Mouse (Mus musculus) neural tube, embryonic 13.5 days (tissue): ENCODE results near the gene Zfp322a. TPM values are rescaled to one million over a fixed set of nuclear protein-coding genes. Genes with fewer than 3 reads are reported as not detected.
"Not testable (repeated sequence)": the region's sequence is repeated elsewhere in the genome, so short reads cannot be mapped to it uniquely, and the experiment has no call there.

Source experiments
- ATAC-seq: fragments of 200-750 bp; cut with Nextera tagmentation; 2 replicates; pipeline ENCODE4 v1.8.0; 2017; ENCODE audit warnings: low read depth, mild to moderate bottlenecking, moderate TSS enrichment, moderate library complexity
- H3K27ac ChIP-seq: fragments of 300-500 bp; sonication (generic); replicated peaks from 2 replicates; pipeline ENCODE4 v1.5.1; 2015; ENCODE audit warnings: moderate library complexity, mild to moderate bottlenecking, inconsistent platforms
- H3K27me3 ChIP-seq: fragments of 300-500 bp; sonication (generic); 2 replicates; pipeline ENCODE4 v1.6.1; 2015; ENCODE audit warnings: mild to moderate bottlenecking, inconsistent platforms
- H3K36me3 ChIP-seq: fragments of 300-500 bp; sonication (generic); 2 replicates; pipeline ENCODE4 v1.6.1; 2015; ENCODE audit warnings: mild to moderate bottlenecking, inconsistent platforms
- H3K4me1 ChIP-seq: fragments of 300-500 bp; sonication (generic); replicated peaks from 2 replicates; pipeline ENCODE4 v1.6.1; 2015; ENCODE audit warnings: inconsistent platforms
- H3K4me2 ChIP-seq: fragments of 300-500 bp; sonication (generic); 2 replicates; pipeline ENCODE4 v1.6.1; 2015; ENCODE audit warnings: inconsistent platforms, mild to moderate bottlenecking, moderate library complexity
- H3K4me3 ChIP-seq: fragments of 300-500 bp; sonication (generic); 2 replicates; pipeline ENCODE4 v1.5.1; 2015; ENCODE audit warnings: mild to moderate bottlenecking, inconsistent platforms
- H3K9ac ChIP-seq: fragments of 300-500 bp; sonication (generic); 2 replicates; pipeline ENCODE4 v1.6.1; 2015; ENCODE audit warnings: moderate library complexity, mild to moderate bottlenecking, inconsistent platforms
- H3K9me3 ChIP-seq: fragments of 300-500 bp; sonication (generic); 2 replicates; pipeline ENCODE4 v1.6.1; 2016; ENCODE audit warnings: inconsistent platforms
- WGBS: fragments of 180-500 bp; shearing (Covaris S2); methylation state at CpG from one replicate; pipeline ENCODE4 v1.1.7; 2015; 5-methylcytosine and 5-hydroxymethylcytosine counted together
- polyA plus RNA-seq: library from polyadenylated mRNA; unstranded; fragments of >200 nt; fragmentation: Nextera tagmentation; extraction: Ambion mirVana; gene quantifications from 2 replicates; pipeline ENCODE4 v1.2.1, GENCODE M21; 2015

The Zfp322a gene
- polyA plus RNA-seq, 1 experiment from 2014 or later: 51.6 TPM

DNA sequence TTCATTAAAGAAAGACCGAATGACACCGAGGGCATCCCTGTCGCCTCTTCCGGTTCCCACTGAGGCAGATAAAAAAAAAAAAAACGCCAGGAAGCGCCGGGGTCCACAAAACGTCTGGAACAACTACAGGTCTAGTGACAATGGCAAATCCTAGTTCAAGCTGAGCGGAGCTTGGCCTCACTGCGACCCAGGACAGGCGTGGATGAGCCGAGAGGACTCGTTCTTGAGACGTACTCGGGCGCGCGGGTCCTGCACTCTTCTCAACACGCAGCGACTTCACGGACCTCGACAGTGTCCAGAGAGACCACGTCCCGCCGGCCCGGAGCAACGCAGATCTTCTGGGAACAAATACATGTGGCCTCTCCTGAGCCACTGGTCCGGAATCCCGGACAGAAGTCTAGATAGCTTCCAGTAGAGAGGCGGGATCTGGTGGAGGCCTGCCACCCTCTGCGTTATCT lies 27.3 kb upstream of the Zfp322a start:
- H3K4me2 ChIP-seq: peak overlapping the region; percentile 64
- ATAC-seq: no peak

DNA sequence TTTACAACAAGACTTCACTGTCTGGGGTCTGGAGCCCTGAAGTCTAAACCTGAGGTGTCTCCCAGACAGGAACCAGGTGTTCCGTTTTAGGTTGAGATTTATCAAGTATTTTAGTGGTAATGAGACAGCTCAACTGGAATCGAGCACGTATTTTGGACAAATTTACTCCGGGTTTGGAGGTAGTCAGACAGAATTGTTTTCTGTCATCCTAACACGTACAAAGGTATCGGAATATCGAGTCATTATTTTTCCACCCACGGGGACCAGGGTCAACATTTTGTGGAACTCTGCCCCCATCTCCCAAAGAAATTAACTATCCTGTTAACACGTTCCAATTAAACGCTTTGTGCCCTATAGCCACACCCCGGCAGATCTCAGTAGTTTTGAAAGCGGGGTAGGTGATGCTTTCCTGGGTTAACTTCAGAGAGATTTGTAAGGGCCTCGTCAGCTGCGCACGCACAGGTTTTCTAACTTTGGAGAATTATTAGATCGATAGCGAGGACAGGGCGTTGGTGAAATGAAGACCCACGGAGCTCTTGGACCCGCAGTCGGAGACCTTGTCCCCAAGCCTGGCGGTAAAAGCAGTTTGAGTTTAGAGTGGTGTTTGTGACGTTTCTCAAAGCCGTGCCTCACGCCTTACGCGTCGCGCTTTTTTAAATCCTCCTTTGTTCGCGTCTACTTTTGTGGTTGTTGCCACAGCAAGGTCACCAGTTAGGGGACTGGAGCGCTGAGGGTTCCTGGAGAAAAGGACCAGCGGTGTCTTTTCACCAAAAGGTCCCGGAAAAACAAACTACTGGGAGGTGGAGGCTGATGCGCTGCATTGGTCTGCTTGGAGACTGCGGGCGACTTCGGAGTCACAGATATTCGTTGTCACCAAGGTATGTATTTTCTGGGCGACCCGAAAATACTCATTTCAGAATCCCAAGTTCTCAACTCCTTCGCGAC lies 26.6 kb upstream of the Zfp322a start:
- no peak for ATAC-seq
- no peak overlapping the region for H3K27ac ChIP-seq

More for the DNA sequence above, 27.3 kb upstream of the Zfp322a start:
- H3K36me3 ChIP-seq: no peaks in the 10 kb centered on the region
- WGBS: 1% methylated on average over 31 of the region's 31 CpGs
- peak overlapping the region; percentile 38 for H3K9ac ChIP-seq
- peak overlapping the region; percentile 42 for H3K4me3 ChIP-seq
- peaks cover 13% of the 10 kb centered on the region for H3K4me1 ChIP-seq
- H3K27ac ChIP-seq: no peak overlapping the region
- no peaks in the 10 kb centered on the region for H3K9me3 ChIP-seq
- H3K27me3 ChIP-seq: peaks cover 75% of the 10 kb centered on the region

DNA sequence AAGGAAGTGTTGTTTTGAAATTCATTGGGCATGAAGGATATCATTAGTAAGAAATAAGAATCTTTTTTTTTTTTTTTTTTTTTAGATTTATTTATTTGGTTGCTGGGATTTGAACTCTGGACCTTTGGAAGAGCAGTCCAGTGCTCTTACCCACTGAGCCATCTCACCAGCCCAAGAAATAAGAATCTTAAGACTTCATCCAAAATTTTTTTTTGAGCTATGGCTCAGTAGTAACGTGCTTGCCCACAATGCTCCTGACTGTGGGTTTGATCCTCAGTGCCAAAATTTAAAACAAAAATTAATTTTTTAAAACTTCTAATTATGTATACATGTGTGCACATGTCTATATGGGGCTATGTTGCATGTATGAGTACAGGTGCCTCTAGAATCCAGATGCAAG lies 18.5 kb upstream of the Zfp322a start:
- Histone ChIP-seq H3K4me1 (no peaks in the 10 kb centered on the region), H3K36me3 (no peaks in the 10 kb centered on the region), H3K9ac (no peak overlapping the region), H3K27me3 (peaks cover 8% of the 10 kb centered on the region; the same call in 1 of the 2 replicates), H3K4me2 (no peak overlapping the region), H3K9me3 (no peaks in the 10 kb centered on the region), H3K27ac (no peak overlapping the region), H3K4me3 (no peak overlapping the region)
- 88% methylated on average over 1 of the region's 1 CpGs for WGBS
- no peak for ATAC-seq

More for the DNA sequence above, 26.6 kb upstream of the Zfp322a start:
- Histone ChIP-seq H3K36me3 (no peaks in the 10 kb centered on the region), H3K4me2 (peak overlapping the region; percentile 64), H3K4me1 (peaks cover 13% of the 10 kb centered on the region), H3K9ac (peak overlapping the region; percentile 42; the same call in 1 of the 2 replicates), H3K27me3 (peaks cover 73% of the 10 kb centered on the region), H3K9me3 (no peaks in the 10 kb centered on the region), H3K4me3 (peak overlapping the region; percentile 42)
- 3% methylated on average over 43 of the region's 43 CpGs for WGBS

DNA sequence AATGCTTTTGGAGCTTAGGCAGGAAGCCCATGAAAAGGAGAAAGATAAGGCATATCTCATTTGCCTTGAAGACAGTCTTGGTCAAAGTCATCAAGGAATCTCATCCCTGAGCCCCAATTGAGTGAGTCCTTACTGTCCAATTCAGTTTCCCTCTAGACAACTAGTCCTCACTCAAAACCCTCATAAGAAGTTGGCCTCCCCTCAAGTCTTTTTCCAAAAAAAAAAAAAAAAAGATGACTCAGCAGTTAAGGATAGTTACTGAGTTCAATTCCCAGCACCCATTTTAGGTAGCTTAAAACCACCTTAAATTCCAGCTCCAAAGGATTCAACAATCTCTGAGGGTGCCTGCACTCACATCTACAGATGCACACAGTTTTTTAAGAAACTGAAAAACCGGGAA lies 14.1 kb upstream of the Zfp322a start:
- Histone ChIP-seq H3K36me3 (no peaks in the 10 kb centered on the region), H3K4me3 (no peak overlapping the region), H3K9me3 (no peaks in the 10 kb centered on the region), H3K27me3 (no peaks in the 10 kb centered on the region), H3K4me1 (no peaks in the 10 kb centered on the region), H3K27ac (no peak overlapping the region), H3K4me2 (no peak overlapping the region), H3K9ac (no peak overlapping the region)
- no peak for ATAC-seq
- WGBS: 56% methylated on average over 1 of the region's 1 CpGs

DNA sequence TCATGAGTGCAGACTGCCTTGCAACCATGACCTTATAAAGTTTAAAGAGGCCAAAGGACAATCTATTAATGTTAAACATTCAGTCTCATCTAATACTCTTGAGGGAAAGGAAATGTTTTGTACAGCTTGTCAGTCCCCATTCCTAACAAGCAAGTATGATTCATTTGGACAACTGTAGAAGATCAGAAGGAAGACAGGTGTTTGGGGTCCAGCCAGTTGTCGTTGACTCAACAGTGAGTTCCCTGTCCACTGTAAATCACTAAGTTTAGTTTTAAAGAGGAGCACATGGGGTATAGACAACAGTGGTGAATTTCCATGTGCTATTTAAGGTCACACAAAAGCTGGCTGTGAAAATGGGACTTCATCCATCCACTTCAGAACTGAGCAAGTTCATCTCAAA lies 3.4 kb upstream of the Zfp322a start:
- 72% methylated on average over 1 of the region's 1 CpGs for WGBS
- H3K4me2 ChIP-seq: no peak overlapping the region

DNA sequence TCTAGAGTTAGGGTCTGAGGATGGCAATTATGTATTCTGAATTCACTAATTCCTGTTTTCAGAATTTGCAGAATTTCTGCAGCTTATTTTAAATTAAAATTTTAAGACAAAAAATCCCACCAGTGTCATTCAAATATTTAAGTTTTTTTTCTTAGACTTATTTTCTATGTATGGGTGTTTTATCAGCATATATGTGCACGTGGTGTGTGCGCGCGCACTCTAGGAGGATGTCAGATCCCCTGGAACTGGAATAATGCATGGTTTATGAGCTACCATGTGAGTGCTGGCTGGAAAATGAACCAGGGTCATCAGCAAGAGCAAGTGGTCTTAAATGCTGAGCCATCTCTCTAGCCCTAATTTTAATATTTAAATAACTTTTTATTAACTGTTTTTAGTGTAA lies 1.1 kb upstream of the Zfp322a start:
- Histone ChIP-seq H3K4me3 (peak overlapping the region; percentile 82; the same call in 1 of the 2 replicates), H3K27ac (0 out of 2 replicates have a peak overlapping the region, but pooled peaks have one; percentile 95), H3K27me3 (no peaks in the 10 kb centered on the region), H3K36me3 (peaks cover under 1% of the 10 kb centered on the region; the same call in 1 of the 2 replicates), H3K9me3 (no peaks in the 10 kb centered on the region), H3K4me2 (peak overlapping the region; percentile 83), H3K9ac (peak overlapping the region; percentile 88; the same call in 1 of the 2 replicates), H3K4me1 (peaks cover 34% of the 10 kb centered on the region)
- WGBS: 91% methylated on average over 4 of the region's 4 CpGs
- ATAC-seq: no peak

More for the DNA sequence above, 3.4 kb upstream of the Zfp322a start:
- no peaks in the 10 kb centered on the region for H3K9me3 ChIP-seq
- H3K4me3 ChIP-seq: no peak overlapping the region
- peaks cover 18% of the 10 kb centered on the region for H3K4me1 ChIP-seq
- H3K27me3 ChIP-seq: no peaks in the 10 kb centered on the region
- no peak overlapping the region for H3K27ac ChIP-seq
- H3K9ac ChIP-seq: no peak overlapping the region
- ATAC-seq: no peak
- H3K36me3 ChIP-seq: no peaks in the 10 kb centered on the region

DNA sequence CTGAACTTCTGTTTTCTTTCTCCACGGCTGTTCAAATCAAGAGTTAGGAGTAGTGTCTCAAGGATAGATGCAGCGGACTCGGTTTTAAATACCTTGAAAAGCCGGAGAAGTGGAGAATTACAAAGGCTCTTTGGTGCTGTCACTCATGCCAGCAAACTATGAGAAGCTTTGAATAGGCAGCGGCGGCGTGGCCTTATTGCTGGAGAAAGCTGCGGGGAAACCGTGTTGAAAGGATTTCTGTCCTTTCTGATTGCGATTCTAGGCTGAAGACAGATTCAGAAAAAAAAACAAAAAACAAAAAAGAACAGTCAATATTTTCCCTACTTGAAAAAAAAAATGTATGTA lies 385 bp upstream of the Zfp322a start:
- 0% methylated on average over 10 of the region's 10 CpGs for WGBS
- Histone ChIP-seq H3K36me3 (peaks cover 6% of the 10 kb centered on the region; the same call in 1 of the 2 replicates), H3K4me2 (peak overlapping the region; percentile 83), H3K4me1 (peaks cover 34% of the 10 kb centered on the region), H3K27ac (peak overlapping the region; percentile 95), H3K27me3 (no peaks in the 10 kb centered on the region), H3K9me3 (no peaks in the 10 kb centered on the region), H3K4me3 (peak overlapping the region; percentile 82), H3K9ac (peak overlapping the region; percentile 88)
- ATAC-seq: peak; percentile 51

DNA sequence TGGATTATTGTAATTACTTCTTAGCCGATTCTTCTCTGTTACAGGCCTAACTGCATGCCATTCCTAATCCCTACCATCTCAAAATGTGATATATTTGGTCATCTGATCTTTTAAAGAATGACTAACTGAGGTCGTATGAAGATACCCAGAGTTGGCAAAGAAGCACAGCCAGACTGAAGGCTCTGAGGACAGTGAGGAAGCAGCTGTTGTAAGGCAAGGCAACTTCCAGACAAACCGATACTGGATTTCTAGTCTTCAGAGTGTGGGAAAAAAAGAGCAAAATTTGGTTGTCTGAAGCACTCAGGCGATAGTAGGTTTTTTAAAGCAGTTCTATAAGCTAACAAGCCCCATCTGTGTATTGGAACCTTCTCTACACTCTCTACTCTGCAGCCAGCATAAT lies 7.5 kb downstream of the Zfp322a start:
- 88% methylated on average over 4 of the region's 4 CpGs for WGBS
- ATAC-seq: no peak
- H3K27ac ChIP-seq: no peak overlapping the region
- no peak overlapping the region for H3K9ac ChIP-seq
- peaks cover 71% of the 10 kb centered on the region for H3K36me3 ChIP-seq
- H3K4me2 ChIP-seq: no peak overlapping the region
- H3K4me3 ChIP-seq: no peak overlapping the region
- H3K27me3 ChIP-seq: no peaks in the 10 kb centered on the region
- no peaks in the 10 kb centered on the region for H3K9me3 ChIP-seq
- H3K4me1 ChIP-seq: peaks cover 7% of the 10 kb centered on the region

DNA sequence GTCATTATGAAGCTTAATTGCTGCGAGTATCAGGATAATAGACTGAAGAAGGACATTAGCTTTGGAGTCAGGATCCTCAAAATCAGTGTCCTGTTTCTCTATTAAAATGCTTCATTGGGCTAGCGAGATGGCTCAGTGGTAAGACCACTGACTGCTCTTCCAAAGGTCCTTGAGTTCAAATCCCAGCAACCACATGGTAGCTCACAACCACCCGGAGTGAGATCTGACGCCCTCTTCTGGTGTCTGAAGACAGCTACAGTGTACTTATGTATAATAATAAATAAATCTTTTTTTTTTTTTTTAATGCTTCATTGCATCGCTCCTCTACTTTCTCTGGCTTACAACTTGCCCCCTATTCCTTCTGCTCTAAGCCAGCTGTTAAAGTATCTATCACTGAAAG lies 14.5 kb downstream of the Zfp322a start:
- H3K4me1 ChIP-seq, H3K27ac ChIP-seq, H3K4me3 ChIP-seq, H3K27me3 ChIP-seq, H3K4me2 ChIP-seq, H3K9ac ChIP-seq, H3K9me3 ChIP-seq, ATAC-seq: not testable (repeated sequence)
- 87% methylated on average over 5 of the region's 5 CpGs for WGBS
- H3K36me3 ChIP-seq: peaks cover 68% of the 10 kb centered on the region

DNA sequence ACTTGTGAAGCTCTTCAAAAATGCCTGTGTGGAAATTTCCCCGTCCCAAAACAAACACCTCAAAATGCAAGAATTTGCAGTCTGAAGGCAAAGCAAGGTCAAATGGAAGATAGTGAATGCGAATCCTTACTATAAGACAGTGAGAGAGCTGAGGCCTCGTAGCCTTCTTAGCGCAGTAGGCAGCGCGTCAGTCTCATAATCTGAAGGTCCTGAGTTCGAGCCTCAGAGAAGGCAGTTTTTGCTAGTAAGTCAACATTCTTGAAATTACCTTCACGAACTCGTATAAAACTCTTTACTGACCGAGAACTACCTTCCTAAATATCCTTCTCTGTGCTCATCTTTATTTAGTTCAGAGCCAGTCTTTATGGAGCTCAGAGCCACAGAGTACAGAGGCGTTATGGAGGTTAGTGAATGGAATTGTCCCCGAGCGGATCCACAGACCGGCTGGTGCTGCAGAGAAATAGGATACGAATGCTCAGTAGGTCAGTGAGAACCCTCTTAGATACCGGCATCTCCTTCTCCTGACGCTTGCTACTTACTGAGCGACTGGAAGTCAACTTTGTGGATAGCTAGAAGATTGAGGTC lies 51.6 kb downstream of the Zfp322a start:
- peaks cover 15% of the 10 kb centered on the region for H3K4me1 ChIP-seq
- no peaks in the 10 kb centered on the region for H3K36me3 ChIP-seq
- H3K27ac ChIP-seq: no peak overlapping the region
- no peak for ATAC-seq
- no peak overlapping the region for H3K9ac ChIP-seq
- H3K4me3 ChIP-seq: no peak overlapping the region
- no peaks in the 10 kb centered on the region for H3K9me3 ChIP-seq
- H3K27me3 ChIP-seq: peaks cover 49% of the 10 kb centered on the region
- 4% methylated on average over 18 of the region's 18 CpGs for WGBS
- H3K4me2 ChIP-seq: no peak overlapping the region

DNA sequence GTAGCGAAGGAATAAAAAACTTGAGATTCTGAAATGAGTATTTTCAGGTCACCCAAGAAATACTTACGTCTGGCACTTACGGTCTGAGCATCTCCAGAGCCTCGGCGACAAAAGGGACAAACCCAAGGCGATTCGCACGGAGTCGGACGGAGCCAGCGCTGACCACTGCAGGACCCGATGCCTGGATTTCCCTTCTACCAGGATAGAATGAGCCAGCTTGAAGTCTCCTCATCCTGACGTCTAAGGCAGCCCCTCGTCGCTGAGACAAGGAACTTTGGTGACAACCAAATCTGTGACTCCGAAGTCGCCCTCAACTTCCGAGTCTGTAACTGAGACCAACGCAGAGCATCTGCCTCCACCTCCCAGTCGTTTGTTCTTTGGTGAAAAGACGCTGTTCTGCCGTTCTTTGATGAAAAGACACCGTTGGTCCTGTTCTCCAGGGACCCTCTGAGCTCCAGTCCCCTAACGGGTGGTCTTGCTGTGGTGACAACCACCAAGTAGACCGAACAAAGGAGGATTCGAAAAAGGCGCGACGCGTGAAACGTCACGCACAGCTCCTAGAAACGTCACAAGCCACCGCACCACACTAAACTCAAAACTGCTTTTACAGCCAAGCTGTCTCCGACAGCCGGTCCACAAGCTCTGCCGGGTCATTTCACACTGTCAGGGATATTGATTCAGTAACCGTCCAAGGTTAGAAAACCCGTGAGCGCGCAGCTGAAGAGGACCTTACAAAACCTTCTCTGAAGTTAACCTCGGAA lies 55.9 kb downstream of the Zfp322a start:
- Histone ChIP-seq H3K27ac (no peak overlapping the region), H3K9ac (peak overlapping the region; percentile 58), H3K27me3 (peaks cover 92% of the 10 kb centered on the region), H3K4me1 (peaks cover 26% of the 10 kb centered on the region), H3K36me3 (no peaks in the 10 kb centered on the region), H3K4me2 (peak overlapping the region; percentile 78), H3K4me3 (peak overlapping the region; percentile 43), H3K9me3 (no peaks in the 10 kb centered on the region)
- WGBS: 1% methylated on average over 42 of the region's 42 CpGs
- peak; percentile 61 for ATAC-seq

DNA sequence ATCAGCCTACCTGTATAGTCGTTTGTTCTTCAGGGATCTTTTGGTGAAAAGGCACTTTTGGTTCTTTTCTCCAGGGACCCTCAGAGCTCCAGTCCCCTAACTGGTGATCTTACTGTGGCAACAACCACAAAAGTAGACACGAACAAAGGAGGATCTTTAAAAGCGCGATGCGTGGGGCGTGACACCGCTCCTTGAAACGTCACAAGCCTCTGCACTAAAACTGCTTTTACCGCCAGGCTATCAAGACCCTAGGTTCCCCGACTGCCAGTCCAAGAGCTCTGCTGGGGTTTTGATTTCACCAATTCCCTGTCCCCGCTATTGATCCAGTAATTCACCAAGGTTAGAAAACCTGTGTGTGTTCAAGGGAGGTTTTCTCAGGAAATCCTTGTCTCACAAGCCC lies 59.0 kb downstream of the Zfp322a start:
- Histone ChIP-seq H3K27ac (no peak overlapping the region), H3K4me3 (peak overlapping the region; percentile 33), H3K4me2 (peak overlapping the region; percentile 55), H3K9me3 (no peaks in the 10 kb centered on the region), H3K36me3 (no peaks in the 10 kb centered on the region), H3K27me3 (peaks cover 90% of the 10 kb centered on the region), H3K4me1 (peaks cover 35% of the 10 kb centered on the region), H3K9ac (no peak overlapping the region)
- 1% methylated on average over 11 of the region's 11 CpGs for WGBS
- no peak for ATAC-seq
